Mouse (Mus musculus) midbrain, embryonic 11.5 days (tissue): ENCODE measurements at regions not wholly inside any gene's neighbourhood (a gene's known extent, or its start where the extent isn't known, plus 50 kb on each side); places are given as distances from the start of the nearest gene placed in this dataset.

ENCODE experiments used
- ATAC-seq: fragments of 200-750 bp; cut with Nextera tagmentation; 2 replicates; pipeline ENCODE4 v1.8.0; 2017; ENCODE audit warnings: moderate TSS enrichment, moderate library complexity; ENCODE audit not compliant: low FRiP score
- DNase-seq: peaks from one replicate; pipeline ENCODE4 v3.0.0; 2015; ENCODE audit warnings: low spot score; ENCODE audit errors: missing footprints
- H3K27ac ChIP-seq: fragments of 300-500 bp; sonication (generic); 2 replicates; pipeline ENCODE4 v1.5.1; 2014; ENCODE audit warnings: low read depth, low read length
- H3K27me3 ChIP-seq: fragments of 300-500 bp; sonication (generic); 2 replicates; pipeline ENCODE4 v1.6.1; 2014; ENCODE audit warnings: mild to moderate bottlenecking, low read length, moderate library complexity, mixed read lengths; ENCODE audit not compliant: control insufficient read depth, insufficient read depth
- H3K36me3 ChIP-seq: fragments of 300-500 bp; sonication (generic); 2 replicates; pipeline ENCODE4 v1.6.1; 2014; ENCODE audit warnings: mild to moderate bottlenecking, low read length, moderate library complexity, mixed read lengths; ENCODE audit not compliant: control insufficient read depth, insufficient read depth
- H3K4me1 ChIP-seq: fragments of 300-500 bp; sonication (generic); 2 replicates; pipeline ENCODE4 v1.6.1; 2014; ENCODE audit warnings: low read length; ENCODE audit not compliant: control insufficient read depth, insufficient read depth
- H3K4me2 ChIP-seq: fragments of 300-500 bp; sonication (generic); 2 replicates; pipeline ENCODE4 v1.6.1; 2014; ENCODE audit warnings: mild to moderate bottlenecking, moderate library complexity
- H3K4me3 ChIP-seq: fragments of 300-500 bp; sonication (generic); 2 replicates; pipeline ENCODE4 v1.5.1; 2014; ENCODE audit warnings: low read depth, low read length
- H3K9ac ChIP-seq: fragments of 300-500 bp; sonication (generic); 2 replicates; pipeline ENCODE4 v1.6.1; 2014; ENCODE audit warnings: low read length
- H3K9me3 ChIP-seq: fragments of 300-500 bp; sonication (generic); 2 replicates; pipeline ENCODE4 v1.6.1; 2016; ENCODE audit warnings: low read length; ENCODE audit not compliant: control insufficient read depth
- WGBS: fragments of 180-500 bp; shearing (Covaris S2); extraction: QIAGEN DNeasy Blood & Tissue Kit; methylation state at CpG from one replicate; pipeline ENCODE4 v1.1.7; 2014; 5-methylcytosine and 5-hydroxymethylcytosine counted together

DNA sequence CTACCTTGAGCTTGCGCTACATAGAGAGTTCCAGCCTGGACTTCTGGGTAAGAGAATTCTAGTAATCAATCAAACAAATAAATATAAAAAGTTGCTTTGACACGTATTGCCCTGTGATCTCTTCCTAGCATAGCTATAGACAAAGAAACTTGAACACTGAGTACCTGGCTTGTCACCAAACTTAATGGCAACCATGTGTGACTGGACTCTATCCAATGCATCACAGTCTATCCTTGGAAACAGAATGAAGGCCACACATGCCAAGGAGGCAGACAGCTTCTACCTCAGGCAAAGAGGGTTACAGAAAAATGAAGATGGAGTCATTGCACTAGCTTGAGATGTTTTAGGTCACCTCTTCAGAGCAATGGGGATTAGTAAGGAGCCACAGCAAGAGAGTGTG is 194.5 kb upstream of the Gas1 start:
- Histone ChIP-seq H3K27ac (no peak overlapping the region), H3K4me3 (no peak overlapping the region), H3K36me3 (no peaks in the 10 kb centered on the region), H3K9me3 (no peaks in the 10 kb centered on the region), H3K9ac (no peak overlapping the region), H3K4me2 (no peak overlapping the region), H3K4me1 (no peaks in the 10 kb centered on the region), H3K27me3 (no peaks in the 10 kb centered on the region)
- DNase-seq (no peak), ATAC-seq (no peak)
- 90% methylated on average over 2 of the region's 2 CpGs for WGBS

DNA sequence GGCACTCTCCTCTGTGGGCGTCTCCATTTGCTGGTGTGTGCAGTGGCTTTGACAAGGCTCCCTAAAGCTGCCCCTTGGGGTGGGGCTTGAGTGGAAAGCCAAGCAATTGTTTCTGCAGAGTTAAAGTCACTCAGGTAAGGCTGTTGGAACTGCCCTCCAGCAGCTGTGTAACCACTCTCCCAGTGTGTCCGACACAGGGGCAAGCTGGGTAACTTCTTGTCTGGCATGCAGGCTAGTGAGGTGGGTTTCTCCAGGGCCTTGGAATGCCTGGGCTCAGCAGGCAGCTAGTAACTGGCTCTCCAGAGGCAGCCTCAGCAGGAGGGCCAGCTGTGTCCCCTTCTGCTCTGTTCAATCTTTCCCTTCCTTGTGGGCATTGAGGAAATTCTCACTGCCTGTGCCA is 199.5 kb upstream of the Gas1 start:
- ATAC-seq (no peak), DNase-seq (no peak)
- Histone ChIP-seq H3K4me3 (no peak overlapping the region), H3K27me3 (no peaks in the 10 kb centered on the region), H3K9ac (no peak overlapping the region), H3K4me1 (no peaks in the 10 kb centered on the region), H3K36me3 (no peaks in the 10 kb centered on the region), H3K27ac (no peak overlapping the region), H3K4me2 (no peak overlapping the region), H3K9me3 (no peaks in the 10 kb centered on the region)
- WGBS, result 58% methylated on average over 2 of the region's 2 CpGs

DNA sequence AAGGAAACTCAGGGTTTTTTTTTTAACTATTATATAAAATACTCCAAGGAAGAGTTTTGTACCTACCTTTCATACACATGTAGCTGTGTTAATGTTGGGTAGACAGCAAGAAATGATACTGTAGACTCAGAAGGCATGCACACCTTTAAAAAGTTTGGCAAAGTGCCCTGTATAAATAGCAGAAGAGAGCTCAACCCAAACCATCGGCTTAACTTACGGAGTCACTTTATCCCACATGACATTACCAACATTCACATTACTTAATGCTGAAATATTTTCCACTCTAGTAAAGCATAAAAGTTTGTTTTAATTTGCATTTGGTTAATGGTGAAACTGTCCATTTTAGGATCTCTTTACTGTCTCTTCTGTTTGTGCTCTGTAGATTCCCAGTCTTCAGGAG is 205.7 kb upstream of the Gas1 start:
- Histone ChIP-seq H3K9ac (no peak overlapping the region), H3K27me3 (no peaks in the 10 kb centered on the region), H3K27ac (no peak overlapping the region), H3K9me3 (no peaks in the 10 kb centered on the region), H3K4me3 (no peak overlapping the region), H3K36me3 (no peaks in the 10 kb centered on the region), H3K4me2 (no peak overlapping the region), H3K4me1 (no peaks in the 10 kb centered on the region)
- ATAC-seq (no peak), DNase-seq (no peak)
- 96% methylated on average over 2 of the region's 2 CpGs for WGBS

DNA sequence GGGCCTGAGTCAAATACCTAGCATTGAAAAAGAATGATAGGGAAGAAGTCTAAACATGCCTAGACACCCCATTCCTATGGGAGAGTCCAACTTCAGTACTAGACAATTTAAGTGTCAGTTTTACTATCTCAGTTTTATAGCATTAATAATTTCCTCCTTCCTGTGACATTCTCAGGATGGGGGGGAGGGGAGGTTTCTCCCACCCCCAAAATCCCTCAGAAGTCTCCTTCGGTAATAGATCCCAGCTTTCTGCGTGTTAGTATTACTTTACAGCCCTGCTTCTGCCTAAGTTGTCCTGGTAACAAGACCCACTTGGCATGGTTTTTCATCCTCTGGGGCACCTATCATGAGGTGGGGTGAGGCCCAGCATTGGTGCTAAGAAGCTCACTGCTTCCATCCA is 202.9 kb upstream of the Dapk1 start:
- no peaks in the 10 kb centered on the region for H3K4me1 ChIP-seq
- H3K27me3 ChIP-seq, result no peaks in the 10 kb centered on the region
- H3K9ac ChIP-seq, result no peak overlapping the region
- no peaks in the 10 kb centered on the region for H3K9me3 ChIP-seq
- H3K27ac ChIP-seq, result no peak overlapping the region
- no peaks in the 10 kb centered on the region for H3K36me3 ChIP-seq
- ATAC-seq (no peak), DNase-seq (no peak)
- no peak overlapping the region for H3K4me2 ChIP-seq
- 92% methylated on average over 2 of the region's 2 CpGs for WGBS
- H3K4me3 ChIP-seq, result no peak overlapping the region

GRCm38 (mm10) chr13:60400764-60401487 is 200.8 kb upstream of the Dapk1 start:
- no peak overlapping the region for H3K4me2 ChIP-seq
- WGBS, result 83% methylated on average over 3 of the region's 3 CpGs
- H3K9me3 ChIP-seq, result no peaks in the 10 kb centered on the region
- H3K9ac ChIP-seq, result no peak overlapping the region
- ATAC-seq (no peak), DNase-seq (no peak)
- no peak overlapping the region for H3K4me3 ChIP-seq
- no peak overlapping the region for H3K27ac ChIP-seq
- H3K4me1 ChIP-seq, result no peaks in the 10 kb centered on the region
- H3K27me3 ChIP-seq, result no peaks in the 10 kb centered on the region
- H3K36me3 ChIP-seq, result no peaks in the 10 kb centered on the region

- H3K4me2 ChIP-seq, result no peak overlapping the region
- no peak overlapping the region for H3K27ac ChIP-seq
- no peaks in the 10 kb centered on the region for H3K4me1 ChIP-seq
- no peaks in the 10 kb centered on the region for H3K9me3 ChIP-seq
- H3K27me3 ChIP-seq, result no peaks in the 10 kb centered on the region
- ATAC-seq (no peak), DNase-seq (no peak)
- no peaks in the 10 kb centered on the region for H3K36me3 ChIP-seq
- no peak overlapping the region for H3K4me3 ChIP-seq
- WGBS, result 95% methylated on average over 3 of the region's 3 CpGs
- H3K9ac ChIP-seq, result no peak overlapping the region
Observed at GRCm38 (mm10) chr13:60403471-60403870, 198.3 kb upstream of the Dapk1 start.

DNA sequence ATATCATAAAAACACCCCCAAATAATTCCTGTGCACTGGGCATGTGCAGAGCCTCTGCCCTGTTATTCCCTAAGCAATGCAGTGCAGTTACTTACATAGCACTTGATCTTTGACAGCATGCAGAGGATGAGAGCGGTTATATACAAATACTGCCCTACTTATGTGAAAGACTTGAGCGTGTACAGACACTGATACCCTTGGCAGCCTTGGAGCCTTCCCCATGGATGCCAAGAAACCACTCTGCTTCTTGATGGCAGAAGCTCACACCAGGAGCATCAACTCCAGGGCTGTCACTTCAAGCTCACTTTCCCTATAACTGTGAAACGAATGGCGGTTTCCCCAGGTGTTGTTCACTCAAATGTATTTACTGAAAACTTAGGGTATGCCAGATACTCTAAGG is 194.4 kb upstream of the Dapk1 start:
- Histone ChIP-seq H3K4me3 (no peak overlapping the region), H3K4me1 (no peaks in the 10 kb centered on the region), H3K27me3 (no peaks in the 10 kb centered on the region), H3K9ac (no peak overlapping the region), H3K36me3 (no peaks in the 10 kb centered on the region), H3K4me2 (no peak overlapping the region), H3K9me3 (no peaks in the 10 kb centered on the region), H3K27ac (no peak overlapping the region)
- 91% methylated on average over 4 of the region's 4 CpGs for WGBS
- ATAC-seq, result no peak
- DNase-seq, result no peak

GRCm38 (mm10) chr13:60409706-60410502 is 191.8 kb upstream of the Dapk1 start:
- Histone ChIP-seq H3K9me3 (no peaks in the 10 kb centered on the region), H3K9ac (no peak overlapping the region)
- ATAC-seq, result no peak

DNA sequence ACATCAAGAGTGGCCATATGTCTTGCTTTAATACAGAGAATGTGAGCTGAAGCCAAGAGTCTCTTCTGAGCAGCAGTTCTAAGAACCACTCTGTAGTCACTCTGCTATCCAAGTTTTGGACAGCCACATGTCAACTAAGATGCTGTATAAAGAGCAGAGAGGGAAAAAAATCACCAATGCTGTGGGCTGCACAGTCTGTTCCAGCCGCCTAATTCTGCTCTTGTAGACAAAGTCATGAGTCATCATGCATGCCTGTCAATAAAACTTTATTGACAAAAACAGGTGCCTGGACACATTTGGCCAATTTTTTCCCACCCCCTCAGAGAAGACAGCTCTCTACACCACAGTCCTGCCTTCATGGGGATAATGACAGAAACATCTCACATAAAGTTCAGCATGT is 185.7 kb upstream of the Dapk1 start:
- ATAC-seq (no peak), DNase-seq (no peak)
- Histone ChIP-seq H3K27ac (no peak overlapping the region), H3K27me3 (no peaks in the 10 kb centered on the region), H3K4me1 (peaks cover 3% of the 10 kb centered on the region; the same call in 1 of the 2 replicates), H3K36me3 (no peaks in the 10 kb centered on the region), H3K9ac (no peak overlapping the region), H3K4me3 (no peak overlapping the region), H3K9me3 (no peaks in the 10 kb centered on the region), H3K4me2 (no peak overlapping the region)
- 91% methylated on average over 1 of the region's 1 CpGs for WGBS

More at GRCm38 (mm10) chr13:60409706-60410502, 191.8 kb upstream of the Dapk1 start:
- 74% methylated on average over 14 of the region's 14 CpGs for WGBS
- H3K4me3 ChIP-seq, result no peak overlapping the region
- H3K4me2 ChIP-seq, result no peak overlapping the region
- H3K4me1 ChIP-seq, result no peaks in the 10 kb centered on the region
- DNase-seq, result no peak
- no peak overlapping the region for H3K27ac ChIP-seq
- no peaks in the 10 kb centered on the region for H3K36me3 ChIP-seq
- no peaks in the 10 kb centered on the region for H3K27me3 ChIP-seq
